Mouse (Mus musculus) MEL (cell line): Measurements from ENCODE around the gene Srp72. TPM values are rescaled to one million over a fixed set of nuclear protein-coding genes. Genes with fewer than 3 reads are reported as not detected.
A peak's percentile ranks its signal among the peaks of the same experiment; 100 is the strongest.

Source experiments
- DNase-seq: peaks from one replicate; pipeline ENCODE4 v3.0.0; 2011; ENCODE audit warnings: low read depth, low spot score
- H3K27ac ChIP-seq: 2 replicates; pipeline ENCODE4 v1.5.1; 2012; ENCODE audit warnings: low read depth, mild to moderate bottlenecking, control low read depth, low read length, moderate library complexity; ENCODE audit not compliant: control insufficient read depth
- H3K27me3 ChIP-seq, 2 experiments: fragments of 150-350 bp in 1 of 2; sonication (generic) in 1 of 2; 2 replicates each; pipeline ENCODE4 v1.6.1; 2012; ENCODE audit warnings: low read length in 2 of 2, mild to moderate bottlenecking in 2 of 2, improper control_type of control experiment in 1 of 2, moderate library complexity in 1 of 2; ENCODE audit not compliant: insufficient read depth in 2 of 2, control insufficient read depth in 1 of 2
- H3K36me3 ChIP-seq, 2 experiments: 2 replicates each; pipeline ENCODE4 v1.6.1; 2012 to 2014; ENCODE audit warnings: low read length in 2 of 2, improper control_type of control experiment in 1 of 2, inconsistent platforms in 1 of 2, mild to moderate bottlenecking in 1 of 2; ENCODE audit not compliant: insufficient read depth in 2 of 2, control insufficient read depth in 1 of 2
- H3K4me1 ChIP-seq, 2 experiments: fragments of 150-350 bp in 1 of 2; sonication (generic) in 1 of 2; 2 replicates each; pipeline ENCODE4 v1.6.1; 2012; ENCODE audit warnings: low read length in 2 of 2, improper control_type of control experiment in 1 of 2, mild to moderate bottlenecking in 1 of 2; ENCODE audit not compliant: insufficient read depth in 2 of 2, control insufficient read depth in 1 of 2
- H3K4me3 ChIP-seq, 2 experiments: fragments of 150-350 bp in 1 of 2; sonication (generic) in 1 of 2; 2 replicates each; pipeline ENCODE4 v1.5.1; 2012; ENCODE audit warnings: low read depth in 2 of 2, low read length in 2 of 2, mild to moderate bottlenecking in 2 of 2, moderate library complexity in 2 of 2, control low read depth in 1 of 2, improper control_type of control experiment in 1 of 2; ENCODE audit not compliant: control insufficient read depth in 1 of 2, insufficient read depth in 1 of 2
- H3K79me2 ChIP-seq: 2 replicates; pipeline ENCODE4 v1.6.1; 2012; ENCODE audit warnings: mild to moderate bottlenecking, low read length, moderate library complexity; ENCODE audit not compliant: control insufficient read depth, poor library complexity, insufficient read depth
- H3K9ac ChIP-seq: 2 replicates; pipeline ENCODE4 v1.6.1; 2012; ENCODE audit warnings: low read depth, mild to moderate bottlenecking, control low read depth, low read length, moderate library complexity; ENCODE audit not compliant: control insufficient read depth, poor library complexity, severe bottlenecking
- H3K9me3 ChIP-seq: fragments of 150-350 bp; sonication (generic); replicated peaks from 2 replicates; pipeline ENCODE4 v1.6.1; 2012; ENCODE audit warnings: mild to moderate bottlenecking, low read length, improper control_type of control experiment, moderate library complexity; ENCODE audit not compliant: insufficient read depth
- BHLHE40 ChIP-seq: IDR thresholded peaks from 2 replicates; pipeline ENCODE4 v1.6.1; 2012; ENCODE audit warnings: low read depth, mild to moderate bottlenecking, inconsistent platforms, low read length, improper control_type of control experiment, borderline replicate concordance
- CHD1 ChIP-seq: IDR thresholded peaks from 2 replicates; pipeline ENCODE4 v1.6.1; 2012; ENCODE audit warnings: low read depth, mild to moderate bottlenecking, inconsistent platforms, low read length, improper control_type of control experiment
- CHD2 ChIP-seq: IDR thresholded peaks from 2 replicates; pipeline ENCODE4 v1.6.1; 2011; ENCODE audit warnings: low read length, improper control_type of control experiment
- E2F4 ChIP-seq: IDR thresholded peaks from 2 replicates; pipeline ENCODE4 v1.6.1; 2011; ENCODE audit warnings: low read depth, low read length, improper control_type of control experiment, borderline replicate concordance
- ELF1 ChIP-seq: IDR thresholded peaks from 2 replicates; pipeline ENCODE4 v1.6.1; 2014; ENCODE audit warnings: low read depth, mild to moderate bottlenecking, inconsistent platforms, low read length, improper control_type of control experiment, moderate library complexity
- EP300 ChIP-seq, 2 experiments: IDR thresholded peaks; 2 replicates each; pipeline ENCODE4 v1.6.1; 2011; ENCODE audit warnings: improper control_type of control experiment in 2 of 2, low read length in 2 of 2, low read depth in 1 of 2, mild to moderate bottlenecking in 1 of 2
- ETS1 ChIP-seq: IDR thresholded peaks from 2 replicates; pipeline ENCODE4 v1.6.1; 2012; ENCODE audit warnings: low read depth, mild to moderate bottlenecking, inconsistent platforms, low read length, improper control_type of control experiment, moderate library complexity
- GABPA ChIP-seq: IDR thresholded peaks from 2 replicates; pipeline ENCODE4 v1.6.1; 2012; ENCODE audit warnings: low read depth, mild to moderate bottlenecking, inconsistent platforms, low read length, improper control_type of control experiment, moderate library complexity
- GATA1 ChIP-seq: IDR thresholded peaks from 2 replicates; pipeline ENCODE4 v1.6.1; 2011; ENCODE audit warnings: low read depth, low read length, improper control_type of control experiment
- HCFC1 ChIP-seq: IDR thresholded peaks from 2 replicates; pipeline ENCODE4 v1.6.1; 2012; ENCODE audit warnings: low read depth, mild to moderate bottlenecking, inconsistent platforms, low read length, improper control_type of control experiment, moderate library complexity
- JUND ChIP-seq: IDR thresholded peaks from 2 replicates; pipeline ENCODE4 v1.6.1; 2011; ENCODE audit warnings: low read depth, mild to moderate bottlenecking, improper control_type of control experiment, low read length
- KAT2A ChIP-seq: conservative IDR thresholded peaks from 2 replicates; pipeline ENCODE4 v1.6.1; 2012; ENCODE audit warnings: low read depth, low read length, improper control_type of control experiment, inconsistent platforms
- MAFK ChIP-seq: IDR thresholded peaks from 2 replicates; pipeline ENCODE4 v1.6.1; 2011; ENCODE audit warnings: low read depth, mild to moderate bottlenecking, low read length, improper control_type of control experiment, borderline replicate concordance
- MAX ChIP-seq: IDR thresholded peaks from 2 replicates; pipeline ENCODE4 v1.6.1; 2011; ENCODE audit warnings: low read length, improper control_type of control experiment
- MEF2A ChIP-seq: IDR thresholded peaks from 2 replicates; pipeline ENCODE4 v1.6.1; 2014; ENCODE audit warnings: low read depth, mild to moderate bottlenecking, inconsistent platforms, low read length, improper control_type of control experiment; ENCODE audit not compliant: poor library complexity, insufficient replicate concordance, severe bottlenecking; ENCODE audit errors: extremely low read depth
- MXI1 ChIP-seq: IDR thresholded peaks from 2 replicates; pipeline ENCODE4 v1.6.1; 2011; ENCODE audit warnings: mild to moderate bottlenecking, low read depth, low read length, improper control_type of control experiment
- MYB ChIP-seq: IDR thresholded peaks from 2 replicates; pipeline ENCODE4 v1.6.1; 2011; ENCODE audit warnings: mild to moderate bottlenecking, low read depth, low read length, improper control_type of control experiment
- MYC ChIP-seq: IDR thresholded peaks from 2 replicates; pipeline ENCODE4 v1.6.1; 2011; ENCODE audit warnings: low read depth, mild to moderate bottlenecking, low read length, improper control_type of control experiment, moderate library complexity
- NELFE ChIP-seq: IDR thresholded peaks from 2 replicates; pipeline ENCODE4 v1.6.1; 2011; ENCODE audit warnings: low read depth, low read length, improper control_type of control experiment
- NRF1 ChIP-seq: IDR thresholded peaks from 2 replicates; pipeline ENCODE4 v1.6.1; 2014; ENCODE audit warnings: low read depth, mild to moderate bottlenecking, inconsistent platforms, low read length, improper control_type of control experiment, moderate library complexity; ENCODE audit not compliant: poor library complexity, insufficient read depth, severe bottlenecking
- POLR2A ChIP-seq, 2 experiments: IDR thresholded peaks; 2 replicates each; pipeline ENCODE4 v1.6.1; 2011 to 2012; ENCODE audit warnings: low read length in 2 of 2, mild to moderate bottlenecking in 2 of 2, control low read depth in 1 of 2, improper control_type of control experiment in 1 of 2, low read depth in 1 of 2, moderate library complexity in 1 of 2; ENCODE audit not compliant: control insufficient read depth in 1 of 2, insufficient read depth in 1 of 2, poor library complexity in 1 of 2
- POLR2AphosphoS2 ChIP-seq: IDR thresholded peaks from 2 replicates; pipeline ENCODE4 v1.6.1; 2011; ENCODE audit warnings: low read length, improper control_type of control experiment
- POLR2AphosphoS5 ChIP-seq: IDR thresholded peaks from 2 replicates; pipeline ENCODE4 v1.6.1; 2012; ENCODE audit warnings: low read depth, borderline replicate concordance, mild to moderate bottlenecking, inconsistent platforms, low read length, moderate library complexity, mixed read lengths
- RAD21 ChIP-seq: IDR thresholded peaks from 2 replicates; pipeline ENCODE4 v1.6.1; 2011; ENCODE audit warnings: mild to moderate bottlenecking, low read depth, low read length, improper control_type of control experiment
- RCOR1 ChIP-seq: IDR thresholded peaks from 2 replicates; pipeline ENCODE4 v1.6.1; 2012; ENCODE audit warnings: low read depth, mild to moderate bottlenecking, inconsistent platforms, low read length, improper control_type of control experiment
- SIN3A ChIP-seq: IDR thresholded peaks from 2 replicates; pipeline ENCODE4 v1.6.1; 2012; ENCODE audit warnings: low read length, improper control_type of control experiment, inconsistent platforms
- SMC3 ChIP-seq: IDR thresholded peaks from 2 replicates; pipeline ENCODE4 v1.6.1; 2011; ENCODE audit warnings: low read depth, low read length, improper control_type of control experiment
- TAL1 ChIP-seq: IDR thresholded peaks from 2 replicates; pipeline ENCODE4 v1.6.1; 2012; ENCODE audit warnings: mild to moderate bottlenecking, inconsistent platforms, low read length, moderate library complexity, mixed read lengths
- TBP ChIP-seq: IDR thresholded peaks from 2 replicates; pipeline ENCODE4 v1.8.0; 2011; ENCODE audit warnings: low read depth, low read length, improper control_type of control experiment
- TCF12 ChIP-seq: IDR thresholded peaks from 2 replicates; pipeline ENCODE4 v1.6.1; 2014; ENCODE audit warnings: low read depth, mild to moderate bottlenecking, inconsistent platforms, low read length, improper control_type of control experiment, moderate library complexity
- UBTF ChIP-seq: IDR thresholded peaks from 2 replicates; pipeline ENCODE4 v1.6.1; 2012; ENCODE audit warnings: low read depth, mild to moderate bottlenecking, inconsistent platforms, low read length, improper control_type of control experiment, moderate library complexity, borderline replicate concordance; ENCODE audit not compliant: insufficient read depth
- USF1 ChIP-seq: IDR thresholded peaks from 2 replicates; pipeline ENCODE4 v1.6.1; 2014; ENCODE audit warnings: low read depth, mild to moderate bottlenecking, inconsistent platforms, low read length, improper control_type of control experiment, moderate library complexity
- USF2 ChIP-seq, 2 experiments: IDR thresholded peaks; 2 replicates each; pipeline ENCODE4 v1.6.1; 2011 to 2012; ENCODE audit warnings: improper control_type of control experiment in 2 of 2, low read length in 2 of 2, borderline replicate concordance in 1 of 2, inconsistent platforms in 1 of 2, low read depth in 1 of 2, mild to moderate bottlenecking in 1 of 2; ENCODE audit not compliant: insufficient read depth in 1 of 2
- ZC3H11A ChIP-seq: IDR thresholded peaks from 2 replicates; pipeline ENCODE4 v1.6.1; 2012; ENCODE audit warnings: low read depth, mild to moderate bottlenecking, inconsistent platforms, low read length, improper control_type of control experiment
- ZKSCAN1 ChIP-seq: IDR thresholded peaks from 2 replicates; pipeline ENCODE4 v1.6.1; 2012; ENCODE audit warnings: low read depth, mild to moderate bottlenecking, inconsistent platforms, low read length, improper control_type of control experiment, moderate library complexity
- ZMIZ1 ChIP-seq: IDR thresholded peaks from 2 replicates; pipeline ENCODE4 v1.6.1; 2012; ENCODE audit warnings: low read depth, mild to moderate bottlenecking, inconsistent platforms, low read length, improper control_type of control experiment, moderate library complexity
- ZNF384 ChIP-seq: IDR thresholded peaks from 2 replicates; pipeline ENCODE4 v1.6.1; 2012; ENCODE audit warnings: low read depth, mild to moderate bottlenecking, inconsistent platforms, low read length, improper control_type of control experiment
- polyA plus RNA-seq, 2 experiments: library from polyadenylated mRNA; stranded (reverse) in 1 of 2; unstranded in 1 of 2; fragments of >175 nt in 1 of 2; fragments of >200 nt in 1 of 2; gene quantifications; 2 replicates each; pipeline versions ENCODE4 v1.2.1 to v1.2.4; 2012; ENCODE audit warnings: low replicate concordance in 2 of 2, low read depth in 1 of 2; ENCODE audit not compliant: insufficient read length in 2 of 2, insufficient read depth in 1 of 2, missing spikeins in 1 of 2
- total RNA-seq: library from RNA; depleted of rRNA; stranded (reverse); fragments of 300-350 nt; gene quantifications from 2 replicates; pipeline ENCODE4 v1.2.3, GENCODE M21; 2012

Srp72 gene
- total and polyA plus RNA-seq, 3 experiments: 87.1 to 231 (median 140) TPM

- Histone ChIP-seq H3K36me3 (peaks cover 29 to 66% of the 10 kb centered on the region in 2 experiments), H3K9ac (no peak overlapping the region), H3K4me3 (no peak overlapping the region), H3K9me3 (no peaks in the 10 kb centered on the region), H3K27ac (peak overlapping the region; percentile 12; the same call in 1 of the 2 replicates), H3K27me3 (no peaks in the 10 kb centered on the region), H3K79me2 (peaks cover 85% of the 10 kb centered on the region), H3K4me1 (peaks cover 37 to 44% of the 10 kb centered on the region in 2 experiments)
- DNase-seq: peak; percentile 73
- TF ChIP-seq MXI1 (peak; percentile 62), POLR2AphosphoS2 (no peak), GATA1 (peak; percentile 40; the same call in 1 of the 2 replicates), KAT2A (no peak), USF2 (IDR thresholded peaks at IDR 0.05; ENCODE audit: borderline replicate concordance in 1 of 2, insufficient read depth in 1 of 2, low read depth in 1 of 2, low read length in 2 of 2) (no peak), POLR2A (IDR thresholded peaks at IDR 0.05; ENCODE audit: control insufficient read depth in 1 of 2, insufficient read depth in 1 of 2, low read depth in 1 of 2, low read length in 2 of 2, poor library complexity in 1 of 2) (no peak), JUND (no peak), EP300 (IDR thresholded peaks at IDR 0.05; ENCODE audit: low read depth in 1 of 2, low read length in 2 of 2) (peak; percentile 56 to 65; a peak in 3 of 4 replicates), E2F4 (no peak), CHD2 (no peak), NELFE (no peak), MYC (no peak), ETS1 (peak; percentile 47; the same call in 1 of the 2 replicates), BHLHE40 (no peak), MAX (no peak; the same call in 1 of the 2 replicates), NRF1 (peak; percentile 13; the same call in 1 of the 2 replicates), UBTF (no peak), ELF1 (peak; percentile 70; the same call in 1 of the 2 replicates), HCFC1 (no peak), ZC3H11A (no peak), GABPA (no peak), USF1 (no peak), ZKSCAN1 (no peak), MYB (0 out of 2 replicates have a peak, but pooled peaks have one; percentile 28), CHD1 (0 out of 2 replicates have a peak, but pooled peaks have one; percentile 74), TCF12 (peak; percentile 77), SMC3 (no peak), POLR2AphosphoS5 (no peak), ZNF384 (no peak), RAD21 (no peak), TBP (no peak), MEF2A (0 out of 2 replicates have a peak, but pooled peaks have one; percentile 21), SIN3A (peak; percentile 67; the same call in 1 of the 2 replicates), TAL1 (0 out of 2 replicates have a peak, but pooled peaks have one; percentile 12), RCOR1 (0 out of 2 replicates have a peak, but pooled peaks have one; percentile 23), MAFK (no peak), ZMIZ1 (no peak)
Measured at GRCm38 (mm10) chr5:76947142-76947541, 27.3 kb upstream of the Srp72 start.
